Mouse (Mus musculus) liver, embryonic 14.5 days (tissue): ENCODE measurements around the gene Slc30a10.
A peak's percentile ranks its signal among the peaks of the same experiment; 100 is the strongest.

ENCODE experiments used
- CTCF ChIP-seq: IDR thresholded peaks from 2 replicates; pipeline ENCODE4 v1.5.1; 2016; ENCODE audit warnings: antibody characterized with exemption, low read depth, control low read depth
- EP300 ChIP-seq: IDR thresholded peaks from 2 replicates; pipeline ENCODE4 v1.6.1; 2016; ENCODE audit warnings: antibody characterized with exemption, low read depth

GRCm38 (mm10) chr1:185454575-185454954, at the start of gene Slc30a10:
- peak; percentile 96 for TF ChIP-seq EP300
- no peak for TF ChIP-seq CTCF
